Mouse (Mus musculus): ENCODE data around the gene Mrpl41. TPM values are rescaled to one million over a fixed set of nuclear protein-coding genes. Genes with fewer than 3 reads are reported as not detected.
"Not testable (repeated sequence)": the region's sequence is repeated elsewhere in the genome, so short reads cannot be mapped to it uniquely, and the experiment has no call there.

Gene Mrpl41
- polyA plus RNA-seq, 1 experiment from 2014 or later = 181 TPM

DNA sequence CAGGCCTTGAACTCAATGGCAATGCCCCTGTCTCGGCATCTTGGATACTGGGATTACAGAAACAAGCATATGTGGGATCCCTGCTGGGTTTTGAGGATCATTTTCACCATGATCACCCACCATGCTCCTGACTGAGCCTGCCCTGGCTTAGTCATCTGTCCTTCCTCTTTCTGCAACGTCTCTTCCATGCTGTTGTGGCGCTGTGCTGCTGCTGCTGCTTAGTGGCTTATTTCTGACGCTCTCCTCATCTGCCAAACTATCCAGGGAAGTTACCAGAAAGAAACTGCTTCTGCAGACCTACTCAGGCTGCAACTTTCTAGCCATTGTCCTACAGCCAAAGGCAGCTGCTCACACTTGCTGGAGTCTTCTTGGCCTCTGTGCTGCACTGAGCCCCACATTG is 4.5 kb downstream of the Mrpl41 start:
- no peak overlapping the region for H3K27ac ChIP-seq
- peaks cover 15% of the 10 kb centered on the region for H3K4me1 ChIP-seq (replicated peaks)
- no peak for ATAC-seq (ENCODE audit: low FRiP score)
- whole genome bisulfite sequencing = 85% methylated on average over 4 of the region's 4 CpGs
- no peak overlapping the region for H3K9ac ChIP-seq
- no peaks in the 10 kb centered on the region for H3K9me3 ChIP-seq
- no peaks in the 10 kb centered on the region for H3K27me3 ChIP-seq
- H3K4me2 ChIP-seq = no peak overlapping the region
- peaks cover 69% of the 10 kb centered on the region for H3K36me3 ChIP-seq
- no peak overlapping the region for H3K4me3 ChIP-seq

- H3K4me1 ChIP-seq (replicated peaks) = peaks cover 13% of the 10 kb centered on the region
- peak; percentile 92 for ATAC-seq (ENCODE audit: low FRiP score)
- under 1% methylated on average over 28 of the region's 28 CpGs for WGBS
- H3K4me2 ChIP-seq = peak within 1 kb of the TSS; percentile 79
- H3K9ac ChIP-seq = peak within 1 kb of the TSS; percentile 88
- no peaks in the 10 kb centered on the region for H3K27me3 ChIP-seq
- H3K27ac ChIP-seq = peak within 1 kb of the TSS; percentile 59; the same call in 1 of the 2 replicates
- peak within 1 kb of the TSS; percentile 91 for H3K4me3 ChIP-seq
- H3K36me3 ChIP-seq = peaks cover 57% of the 10 kb centered on the region
- no peaks in the 10 kb centered on the region for H3K9me3 ChIP-seq
These were observed 12.4 kb downstream of the Mrpl41 start, which contains the start of gene Dph7 for GRCm38 (mm10) chr2:24962304-24963000. Dph7 (plus strand) TSS chr2:24962400.

DNA sequence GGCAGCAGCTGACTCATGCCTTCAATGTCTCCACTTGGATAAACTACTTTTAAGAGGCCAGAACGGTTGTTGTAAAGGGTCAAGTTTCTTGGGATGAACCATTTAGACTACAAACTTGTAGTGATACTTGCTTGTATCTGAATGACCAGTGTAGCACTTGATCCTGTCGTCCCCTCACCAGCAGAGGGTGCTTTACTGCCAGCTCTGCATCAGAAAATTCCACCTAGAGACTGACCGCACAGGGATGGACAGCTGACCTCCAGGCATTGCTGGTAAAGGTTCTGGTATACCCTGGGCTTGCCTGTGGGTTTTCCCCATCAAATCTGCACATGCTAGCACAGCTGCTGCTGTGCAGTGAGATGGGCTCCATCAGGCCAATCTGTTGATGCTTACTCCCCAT is 14.0 kb downstream of the Mrpl41 start:
- peaks cover 13% of the 10 kb centered on the region for H3K4me1 ChIP-seq (replicated peaks)
- no peak for ATAC-seq (ENCODE audit: low FRiP score)
- no peak overlapping the region for H3K4me3 ChIP-seq
- WGBS = 34% methylated on average over 3 of the region's 3 CpGs
- no peaks in the 10 kb centered on the region for H3K9me3 ChIP-seq
- peaks cover 61% of the 10 kb centered on the region for H3K36me3 ChIP-seq
- H3K27ac ChIP-seq = no peak overlapping the region
- H3K9ac ChIP-seq = no peak overlapping the region
- H3K4me2 ChIP-seq = no peak overlapping the region
- no peaks in the 10 kb centered on the region for H3K27me3 ChIP-seq

GRCm38 (mm10) chr2:24952537-24953055 is 22.3 kb downstream of the Mrpl41 start:
- Histone ChIP-seq H3K9me3 (no peaks in the 10 kb centered on the region), H3K4me1 (replicated peaks) (peaks cover 19% of the 10 kb centered on the region), H3K9ac (no peak overlapping the region), H3K4me3 (no peak overlapping the region), H3K4me2 (no peak overlapping the region), H3K27me3 (no peaks in the 10 kb centered on the region), H3K36me3 (peaks cover 60% of the 10 kb centered on the region), H3K27ac (no peak overlapping the region)
- ATAC-seq (ENCODE audit: low FRiP score) = no peak
- 88% methylated on average over 4 of the region's 4 CpGs for WGBS

GRCm38 (mm10) chr2:24950189-24950535 is 24.7 kb downstream of the Mrpl41 start:
- H3K4me2 ChIP-seq = peak overlapping the region; percentile 97
- no peaks in the 10 kb centered on the region for H3K27me3 ChIP-seq
- H3K4me3 ChIP-seq = peak overlapping the region; percentile 98
- peaks cover 36% of the 10 kb centered on the region for H3K36me3 ChIP-seq
- ATAC-seq (ENCODE audit: low FRiP score) = no peak; the same call in none of the 2 replicates
- peaks cover 19% of the 10 kb centered on the region for H3K4me1 ChIP-seq (replicated peaks)
- peak overlapping the region; percentile 78 for H3K27ac ChIP-seq
- H3K9me3 ChIP-seq = no peaks in the 10 kb centered on the region
- peak overlapping the region; percentile 97 for H3K9ac ChIP-seq
- 1% methylated on average over 31 of the region's 31 CpGs for WGBS

- Histone ChIP-seq H3K27me3 (no peaks in the 10 kb centered on the region), H3K27ac (peak within 1 kb of the TSS; percentile 80), H3K4me2 (peak within 1 kb of the TSS; percentile 97), H3K9ac (peak within 1 kb of the TSS; percentile 97), H3K36me3 (peaks cover 30% of the 10 kb centered on the region), H3K4me1 (replicated peaks) (peaks cover 19% of the 10 kb centered on the region), H3K4me3 (peak within 1 kb of the TSS; percentile 98), H3K9me3 (no peaks in the 10 kb centered on the region)
- under 1% methylated on average over 103 of the region's 108 CpGs for WGBS
- ATAC-seq (ENCODE audit: low FRiP score) = peak; percentile 98
These were observed 25.3 kb downstream of the Mrpl41 start, which contains the start of gene Zmynd19 for GRCm38 (mm10) chr2:24949421-24950188. Zmynd19 (plus strand) TSS chr2:24949792.

GRCm38 (mm10) chr2:24944304-24944703 is 30.6 kb downstream of the Mrpl41 start:
- not testable (repeated sequence) for H3K27me3 ChIP-seq; H3K4me1 ChIP-seq (replicated peaks); H3K4me2 ChIP-seq; H3K4me3 ChIP-seq; H3K36me3 ChIP-seq; ATAC-seq (ENCODE audit: low FRiP score); H3K9ac ChIP-seq; H3K27ac ChIP-seq; H3K9me3 ChIP-seq
- 56% methylated on average over 2 of the region's 2 CpGs for WGBS

- Histone ChIP-seq H3K4me2 (no peak overlapping the region), H3K27me3 (0 out of 2 replicates have a peak, but pooled peaks cover 8% of the 10 kb centered on the region), H3K4me1 (replicated peaks) (no peaks in the 10 kb centered on the region), H3K9ac (no peak overlapping the region), H3K4me3 (no peak overlapping the region), H3K9me3 (no peaks in the 10 kb centered on the region), H3K27ac (no peak overlapping the region), H3K36me3 (no peaks in the 10 kb centered on the region)
- 76% methylated on average over 4 of the region's 4 CpGs for WGBS
- no peak for ATAC-seq (ENCODE audit: low FRiP score)
These were observed 32.8 kb downstream of the Mrpl41 start for GRCm38 (mm10) chr2:24942092-24942491.

GRCm38 (mm10) chr2:24935057-24935796 is 39.7 kb downstream of the Mrpl41 start, which contains the start of gene Arrdc1:
Arrdc1 (minus strand) TSS chr2:24935252.
- whole genome bisulfite sequencing = under 1% methylated on average over 48 of the region's 49 CpGs
- H3K4me1 ChIP-seq (replicated peaks) = peaks cover 26% of the 10 kb centered on the region
- peak within 1 kb of the TSS; percentile 86 for H3K4me2 ChIP-seq
- H3K4me3 ChIP-seq = peak within 1 kb of the TSS; percentile 64
- peak within 1 kb of the TSS; percentile 35; the same call in 1 of the 2 replicates for H3K27ac ChIP-seq
- no peaks in the 10 kb centered on the region for H3K9me3 ChIP-seq
- peak within 1 kb of the TSS; percentile 82 for H3K9ac ChIP-seq
- peak; percentile 88 for ATAC-seq (ENCODE audit: low FRiP score)
- no peaks in the 10 kb centered on the region for H3K36me3 ChIP-seq
- H3K27me3 ChIP-seq = peaks cover 25% of the 10 kb centered on the region; the same call in 1 of the 2 replicates

DNA sequence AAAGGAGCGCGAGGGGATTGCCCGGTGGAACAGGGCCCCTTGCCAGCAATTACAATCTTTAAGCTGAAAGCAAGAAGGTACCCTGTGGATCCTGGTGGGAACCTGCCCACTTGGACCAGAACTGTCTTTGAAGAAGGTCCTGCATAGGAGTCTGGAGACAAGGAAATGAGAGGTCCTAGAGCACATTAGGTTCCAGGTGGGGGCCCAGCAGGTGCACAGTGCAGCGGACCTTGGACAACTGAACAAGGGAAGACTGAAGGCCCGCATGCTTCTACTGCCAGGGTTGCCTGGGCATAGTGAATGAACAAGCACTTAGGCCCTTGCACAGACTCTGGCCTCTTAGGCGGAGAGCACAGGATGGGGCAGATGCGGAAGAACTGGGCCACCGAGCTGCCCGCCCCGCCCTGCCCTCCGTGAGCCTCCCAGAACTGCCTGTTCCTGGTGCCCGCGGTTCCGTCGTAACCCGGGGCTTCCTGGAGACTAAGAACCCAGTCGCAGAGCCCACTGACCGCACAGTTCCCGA is 40.4 kb downstream of the Mrpl41 start:
- peak overlapping the region; percentile 64 for H3K4me3 ChIP-seq
- peaks cover 26% of the 10 kb centered on the region for H3K4me1 ChIP-seq (replicated peaks)
- H3K36me3 ChIP-seq = no peaks in the 10 kb centered on the region
- WGBS = 4% methylated on average over 19 of the region's 19 CpGs
- H3K27me3 ChIP-seq = peaks cover 25% of the 10 kb centered on the region
- peak; percentile 49; the same call in 1 of the 2 replicates for ATAC-seq (ENCODE audit: low FRiP score)
- H3K27ac ChIP-seq = peak overlapping the region; percentile 35; the same call in 1 of the 2 replicates
- H3K9ac ChIP-seq = peak overlapping the region; percentile 82
- peak overlapping the region; percentile 86 for H3K4me2 ChIP-seq
- no peaks in the 10 kb centered on the region for H3K9me3 ChIP-seq

DNA sequence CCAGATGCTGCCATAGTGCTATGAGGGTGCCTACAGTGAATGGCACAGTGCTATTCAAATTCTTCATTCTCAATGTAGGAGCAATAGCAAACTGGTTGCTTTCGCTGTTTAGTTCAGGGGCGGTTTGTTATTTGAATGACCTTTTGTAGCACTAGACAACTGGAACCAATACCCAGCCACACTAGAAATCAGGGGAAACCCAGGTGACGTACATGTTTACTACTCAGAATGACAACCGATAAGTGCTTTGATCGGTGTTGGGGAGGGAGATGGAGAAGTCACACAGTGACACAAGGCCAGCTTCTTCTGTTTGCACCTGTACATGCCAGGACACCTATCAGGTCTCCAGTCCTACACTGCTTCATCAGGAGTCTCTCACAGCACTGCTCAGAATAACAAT is 45.3 kb downstream of the Mrpl41 start:
- Histone ChIP-seq H3K4me1 (replicated peaks) (peaks cover 15% of the 10 kb centered on the region), H3K9ac (no peak overlapping the region), H3K27ac (no peak overlapping the region), H3K9me3 (no peaks in the 10 kb centered on the region), H3K4me3 (no peak overlapping the region), H3K36me3 (peaks cover 15% of the 10 kb centered on the region), H3K27me3 (peaks cover 14% of the 10 kb centered on the region), H3K4me2 (no peak overlapping the region)
- ATAC-seq (ENCODE audit: low FRiP score) = no peak
- 92% methylated on average over 5 of the region's 5 CpGs for WGBS

Data from hindbrain, embryonic 13.5 days (tissue).